Mouse (Mus musculus): ENCODE measurements around the gene Plgrkt. TPM values are rescaled to one million over a fixed set of nuclear protein-coding genes. Genes with fewer than 3 reads are reported as not detected.
A peak's percentile ranks its signal among the peaks of the same experiment; 100 is the strongest.
"Not testable (repeated sequence)": the region's sequence is repeated elsewhere in the genome, so short reads cannot be mapped to it uniquely, and the experiment has no call there.

The Plgrkt gene
- 66.1 and 99.7 TPM in 2 replicates for total RNA-seq (2021)
- long read RNA-seq, transcript Plgrkt-208 (6 exons, 1,020 nt) = major isoform, 6 of 20 reads
- long read RNA-seq, partial matches to known transcripts = 0 of 20 reads
- long read RNA-seq, other reads (novel, unspliced or antisense) = 12 of 20 reads

- peak; percentile 84 for DNase-seq
These were observed at the start of gene Plgrkt, which contains the start of gene Cd274 for GRCm38 (mm10) chr19:29366969-29367622. TSS of gene Plgrkt (minus strand) at chr19:29367390. TSS of gene Cd274 (plus strand) at chr19:29367455.

- no peak for DNase-seq
These were observed 49.3 kb upstream of the Plgrkt start for GRCm38 (mm10) chr19:29416393-29416902.

GRCm38 (mm10) chr19:29414917-29415316 is 47.7 kb upstream of the Plgrkt start:
- DNase-seq = not testable (repeated sequence)

- no peak for DNase-seq
These were observed 47.3 kb upstream of the Plgrkt start for GRCm38 (mm10) chr19:29414513-29414912.

GRCm38 (mm10) chr19:29412476-29413420 is 45.6 kb upstream of the Plgrkt start:
- DNase-seq = no peak

- DNase-seq = no peak
These were observed 43.4 kb upstream of the Plgrkt start, which contains the start of gene Pdcd1lg2 for GRCm38 (mm10) chr19:29410619-29411018. TSS of gene Pdcd1lg2 (plus strand) at chr19:29410919.

GRCm38 (mm10) chr19:29406042-29407017 is 39.1 kb upstream of the Plgrkt start:
- DNase-seq = no peak

GRCm38 (mm10) chr19:29405388-29405787 is 38.2 kb upstream of the Plgrkt start:
- DNase-seq = no peak

- no peak for DNase-seq
These were observed 36.1 kb upstream of the Plgrkt start for GRCm38 (mm10) chr19:29403251-29403650.

- no peak for DNase-seq
These were observed 35.4 kb upstream of the Plgrkt start for GRCm38 (mm10) chr19:29402621-29403020.

GRCm38 (mm10) chr19:29400466-29400865 is 33.3 kb upstream of the Plgrkt start:
- no peak for DNase-seq

GRCm38 (mm10) chr19:29399786-29400185 is 32.6 kb upstream of the Plgrkt start:
- DNase-seq = no peak

- DNase-seq = no peak
These were observed 29.2 kb upstream of the Plgrkt start for GRCm38 (mm10) chr19:29396353-29396752.

- DNase-seq = no peak
These were observed 27.5 kb upstream of the Plgrkt start for GRCm38 (mm10) chr19:29394721-29395120.

- DNase-seq = no peak
These were observed 26.1 kb upstream of the Plgrkt start for GRCm38 (mm10) chr19:29393333-29393732.

- DNase-seq = no peak
These were observed 24.1 kb upstream of the Plgrkt start for GRCm38 (mm10) chr19:29391279-29391678.

GRCm38 (mm10) chr19:29390483-29390882 is 23.3 kb upstream of the Plgrkt start:
- peak; percentile 12 for DNase-seq

GRCm38 (mm10) chr19:29388818-29389217 is 21.6 kb upstream of the Plgrkt start:
- DNase-seq = no peak

- DNase-seq = no peak
These were observed 18.6 kb upstream of the Plgrkt start for GRCm38 (mm10) chr19:29385822-29386221.

GRCm38 (mm10) chr19:29384994-29385393 is 17.8 kb upstream of the Plgrkt start:
- DNase-seq = no peak

- DNase-seq = no peak
These were observed 17.2 kb upstream of the Plgrkt start for GRCm38 (mm10) chr19:29384412-29384811.
